Comparison of ENCODE assay signal across 8 mouse cellular contexts in the genomic region with DNA sequence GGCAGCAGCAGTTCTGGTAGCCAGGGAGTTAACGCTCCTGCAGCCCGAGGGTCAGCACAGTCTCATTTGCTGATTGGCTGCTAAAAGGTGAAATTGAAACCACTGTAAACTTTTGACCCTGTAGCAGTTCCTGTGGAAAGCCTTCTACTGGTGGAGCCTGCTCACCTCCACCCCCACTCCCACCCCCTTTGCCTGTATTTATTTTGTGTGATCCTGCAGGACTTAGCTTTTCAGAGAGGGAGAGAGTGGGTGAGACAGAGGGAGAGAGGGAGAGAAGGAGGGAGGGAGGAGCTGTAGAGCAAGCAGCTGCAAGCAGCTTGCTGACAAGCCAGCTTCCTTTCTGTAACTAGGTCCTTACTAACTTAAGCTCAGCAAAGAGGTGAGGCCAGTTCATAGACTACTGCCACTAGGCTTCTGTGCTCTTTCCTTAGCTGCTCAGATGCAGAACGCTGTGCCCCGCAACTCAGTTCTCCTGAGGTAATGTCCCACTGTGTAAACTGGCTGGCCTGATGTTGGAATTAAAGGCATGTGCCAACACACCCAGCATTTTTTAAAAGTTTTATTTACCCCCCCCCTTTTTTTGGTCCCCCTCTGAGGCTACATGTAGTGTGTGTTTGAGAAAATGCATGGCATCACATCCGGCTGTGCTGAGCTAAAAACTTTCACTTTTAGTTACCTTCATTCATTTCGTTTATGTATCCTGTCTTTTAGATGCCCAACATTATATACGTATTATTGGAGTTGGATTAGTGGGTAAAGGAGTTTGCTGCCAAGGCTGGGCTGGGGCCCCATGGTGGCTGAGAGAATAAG. TPM values are rescaled to one million over a fixed set of nuclear protein-coding genes. Genes with fewer than 3 reads are reported as not detected.
DNase-seq lines count a peak whose midpoint lies in the region; ATAC-seq lines count a peak whose summit lies in the region.

No protein-coding gene starts in this region.

- no peaks in the 10 kb centered on the region for H3K27me3 ChIP-seq in forebrain, embryonic 12.5 days

- peak; percentile 92 for DNase-seq in A20 (ENCODE audit: low read depth, low spot score)
- DNase-seq in adrenal gland, adult (ENCODE audit: inconsistent age in 2 of 2, low spot score in 1 of 2): peak; percentile 71 to 91
- peak; percentile 61 for DNase-seq in heart, postnatal 4 days
- peak; percentile 45 to 67 for DNase-seq in left cerebral cortex, adult 9 months (ENCODE audit: low spot score in 2 of 2)
- DNase-seq in spleen, postnatal 10 days (ENCODE audit: low spot score in 2 of 2): peak; percentile 17 to 32
- no peak for DNase-seq in layer of hippocampus, postnatal 36 days

- WGBS in forebrain, embryonic 12.5 days: 36% methylated on average over 7 of the region's 7 CpGs

- H3K36me3 ChIP-seq in forebrain, embryonic 12.5 days (replicated peaks): no peaks in the 10 kb centered on the region

- peak; percentile 41; the same call in 1 of the 2 replicates for ATAC-seq in forebrain, embryonic 12.5 days (ENCODE audit: low FRiP score)
- peak; percentile 62 for ATAC-seq in megakaryocyte-erythroid progenitor cell, adult 5-6 weeks (replicated peaks; ENCODE audit: low FRiP score, low TSS enrichment, poor library complexity, severe bottlenecking)

- peak overlapping the region; percentile 38 for H3K4me2 ChIP-seq in forebrain, embryonic 12.5 days

- H3K9me3 ChIP-seq in forebrain, embryonic 12.5 days: no peaks in the 10 kb centered on the region

- H3K4me1 ChIP-seq in forebrain, embryonic 12.5 days: peaks cover 27% of the 10 kb centered on the region

- peak overlapping the region; percentile 76 for H3K27ac ChIP-seq in forebrain, embryonic 12.5 days

- H3K9ac ChIP-seq in forebrain, embryonic 12.5 days: no peak overlapping the region

- peak overlapping the region; percentile 8; the same call in 1 of the 2 replicates for H3K4me3 ChIP-seq in forebrain, embryonic 12.5 days (replicated peaks)

RNA-seq across cellular contexts. Expression of a gene that starts 38.9 kb away (rescaled TPM):
- 12.9 and 13.2 TPM in 2 replicates for polyA plus RNA-seq in forebrain, embryonic 12.5 days (2016; fragmentation: Nextera tagmentation; extraction: Ambion mirVana)
- 10 to 100 TPM; 21.2 to 23.2 TPM for total RNA-seq in heart, postnatal 4 days (2021)
- total RNA-seq in megakaryocyte-erythroid progenitor cell, adult 5-6 weeks (2014; fragmentation: Nextera tagmentation): 8.3 and 21.1 TPM in 2 replicates
- 8.8 and 15.9 TPM in 2 replicates for total RNA-seq in megakaryocyte-erythroid progenitor cell, adult 5-6 weeks (2017)
- 10 to 100 TPM; 34.6 to 37.8 TPM for total RNA-seq in layer of hippocampus, postnatal 36 days (2021)

Comparison
In these comparisons a context has a peak if more than half of its experiments do, and no peak if none do; other contexts are left out.
1. DNase-seq: peak in A20 (single experiment), adrenal gland, adult (2 of 2), heart, postnatal 4 days (single experiment), left cerebral cortex, adult 9 months (2 of 2) and spleen, postnatal 10 days (2 of 2); none in layer of hippocampus, postnatal 36 days (0 of 2).